Mouse (Mus musculus) v-Abl transformed pro-B cells (cell line): ENCODE results near the gene Tbx21.

Experiments
- in situ Hi-C, 2 experiments: fragments of 400-800 bp; cut with MboI; formaldehyde crosslinking; loops; one replicate each; pipeline ENCODE4 v1.15.1; 2025; ENCODE audit not compliant: unreplicated experiment in 2 of 2

Gene Tbx21

DNA sequence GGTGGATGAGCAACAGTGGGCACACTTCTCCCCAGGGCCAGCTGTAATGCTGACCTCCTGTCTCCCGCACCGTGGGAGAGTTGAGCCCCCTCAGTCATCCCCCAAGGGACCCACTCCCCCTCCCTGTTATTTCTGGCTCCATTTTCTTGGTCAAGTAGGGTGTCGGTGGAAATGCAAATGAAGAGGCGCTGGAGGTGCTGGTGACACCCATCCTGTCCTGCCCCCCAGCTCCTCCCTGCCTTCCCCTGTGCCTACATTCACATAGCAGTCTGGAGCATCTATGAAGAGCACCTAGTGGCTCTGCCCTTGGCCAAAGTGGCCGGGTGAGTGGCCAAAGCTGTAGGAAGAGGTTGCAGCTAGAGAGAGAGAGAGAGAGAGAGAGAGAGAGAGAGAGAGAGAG lies 18.1 kb upstream of the Tbx21 start:
- in situ Hi-C loops: no loop called here

DNA sequence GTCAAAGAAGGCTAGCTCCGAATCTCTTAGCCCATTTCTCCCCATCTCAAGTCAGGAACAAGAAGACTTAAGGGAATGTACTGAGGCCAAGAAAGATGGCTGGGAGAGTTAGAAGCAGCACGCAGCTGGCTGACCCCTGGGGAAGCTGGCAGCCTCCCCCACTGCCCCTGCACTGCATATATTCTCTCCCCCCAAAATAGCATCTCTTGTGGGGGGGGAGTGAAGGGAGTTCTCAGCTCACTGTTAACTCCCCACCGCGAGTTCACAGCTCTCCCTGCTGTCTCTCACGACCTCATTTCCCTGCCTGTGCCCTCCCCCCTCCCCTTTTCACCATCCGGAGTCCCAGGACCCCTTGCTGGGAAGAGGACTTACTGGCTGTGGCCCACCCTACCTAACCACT lies 17.1 kb upstream of the Tbx21 start:
- in situ Hi-C loops: no loop called here

DNA sequence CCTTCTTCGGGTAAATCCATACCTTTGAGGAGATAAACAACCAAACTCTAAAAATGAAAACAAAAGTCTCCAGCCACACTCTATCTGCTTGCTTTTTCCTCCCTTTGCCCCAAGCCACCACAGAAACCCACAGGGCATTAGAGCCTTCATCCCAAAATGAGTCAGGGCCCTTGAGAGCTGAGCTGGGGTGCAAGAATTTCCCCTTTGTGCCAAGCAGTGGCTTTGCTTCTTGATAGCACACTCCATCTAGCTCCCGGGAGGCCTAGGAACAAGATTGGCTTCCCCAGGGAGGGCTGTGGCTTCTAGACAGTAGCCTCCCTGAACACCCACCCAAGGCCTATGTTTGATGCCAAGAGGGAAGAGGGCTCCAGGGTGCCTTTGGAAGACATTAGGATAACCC lies 16.6 kb upstream of the Tbx21 start:
- in situ Hi-C loops: no loop called here

GRCm38 (mm10) chr11:97130318-97130717 lies 15.2 kb upstream of the Tbx21 start:
- in situ Hi-C loops: no loop called here

DNA sequence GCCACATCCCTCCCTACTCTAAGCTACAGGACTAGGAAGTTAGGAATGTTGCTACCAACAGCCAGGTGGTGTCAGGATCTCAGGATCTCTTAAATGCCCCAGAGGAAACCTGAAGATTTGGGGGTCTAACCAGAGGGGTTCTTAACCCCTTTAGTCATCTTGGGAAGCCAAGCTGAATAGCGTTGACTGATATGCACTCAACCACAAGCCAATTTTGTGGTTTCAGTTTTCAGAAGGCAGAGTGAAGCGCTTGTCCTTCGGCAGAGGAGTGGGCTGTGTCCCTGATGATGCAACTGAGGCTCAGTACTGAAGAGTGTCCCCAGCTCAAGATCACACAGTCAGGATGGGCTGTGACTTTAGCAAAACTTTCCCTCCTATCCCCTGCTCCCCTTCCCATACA lies 13.8 kb upstream of the Tbx21 start:
- in situ Hi-C loops: no loop called here

GRCm38 (mm10) chr11:97127470-97128223 lies 12.5 kb upstream of the Tbx21 start:
- in situ Hi-C loops: no loop called here

DNA sequence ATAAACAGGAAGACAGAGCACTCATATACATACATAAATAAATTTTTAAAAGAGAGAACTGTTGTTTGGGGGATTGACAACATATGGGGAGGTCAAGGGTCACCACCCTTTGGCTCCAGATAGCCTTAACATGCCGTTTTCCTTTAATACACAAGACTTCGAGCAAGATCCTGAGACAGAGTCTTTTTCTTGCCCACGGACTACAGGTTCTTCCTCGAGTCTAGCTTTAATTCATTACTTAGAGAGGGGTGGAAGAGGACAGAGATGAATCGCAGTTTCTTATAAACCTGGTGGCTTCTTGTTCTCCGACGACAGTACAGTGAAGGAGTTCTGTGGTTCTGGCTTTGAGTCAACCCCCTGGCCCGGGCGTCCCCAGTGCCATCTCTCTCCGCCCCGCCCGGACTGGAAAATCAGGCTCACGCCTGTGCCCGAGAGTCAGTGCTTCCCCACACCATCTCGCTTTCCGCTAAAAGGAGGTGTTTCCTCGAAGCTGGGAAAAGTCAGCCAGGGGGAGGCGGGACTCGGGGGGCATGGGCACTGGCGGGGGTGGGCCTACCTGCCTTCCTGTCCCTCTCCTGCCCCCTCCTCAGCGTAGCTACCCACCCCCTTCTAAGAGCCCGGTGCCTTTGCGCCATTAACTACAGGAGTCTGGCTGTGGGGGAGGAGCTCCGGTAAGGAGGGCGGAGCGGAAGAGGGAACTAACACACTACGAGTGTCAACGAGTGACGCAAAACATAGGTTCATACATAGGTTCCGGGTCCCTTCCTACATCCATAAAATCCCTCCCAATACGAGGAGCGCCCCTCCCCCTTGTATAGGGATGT lies 11.7 kb upstream of the Tbx21 start:
- in situ Hi-C loops: no loop called here

- in situ Hi-C loops: no loop called here
Measured at GRCm38 (mm10) chr11:97124266-97125036, 9.3 kb upstream of the Tbx21 start.

DNA sequence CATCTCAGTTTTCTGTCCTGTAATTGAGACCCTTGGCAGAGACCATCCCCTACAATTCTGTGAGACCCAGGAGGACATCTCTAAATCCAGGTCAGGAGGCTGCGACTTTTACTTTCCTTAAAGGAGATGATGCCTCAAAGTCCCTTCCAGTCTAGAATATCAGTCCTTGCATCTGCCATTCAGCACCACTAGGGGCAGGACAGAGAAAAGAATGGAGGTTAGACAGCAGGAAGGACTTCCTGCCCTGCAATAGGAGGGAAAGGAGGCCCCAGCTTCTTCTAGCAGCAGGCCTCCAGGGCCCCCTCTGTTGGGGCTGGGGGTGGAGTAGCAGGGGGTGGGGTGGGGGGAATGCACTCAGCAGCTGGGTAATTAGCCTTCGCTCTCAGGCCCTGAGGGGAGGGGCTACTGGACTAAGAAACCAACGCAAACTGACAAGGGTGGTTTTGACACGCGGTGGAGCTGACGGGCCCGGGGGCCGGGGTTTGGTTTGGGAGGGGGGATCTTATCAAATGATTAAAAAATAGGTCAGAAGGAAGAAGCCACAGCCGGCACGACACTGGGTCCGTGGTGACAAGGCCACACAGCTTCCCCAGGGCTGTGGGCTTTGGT lies 8.3 kb upstream of the Tbx21 start:
- in situ Hi-C loops: no loop called here

- in situ Hi-C loops: no loop called here
Measured at GRCm38 (mm10) chr11:97120641-97121040, 5.5 kb upstream of the Tbx21 start.

- in situ Hi-C loops: no loop called here
Measured at GRCm38 (mm10) chr11:97120221-97120620, 5.1 kb upstream of the Tbx21 start.

- in situ Hi-C loops: no loop called here
Measured at GRCm38 (mm10) chr11:97115797-97116196, 666 bp upstream of the Tbx21 start.

DNA sequence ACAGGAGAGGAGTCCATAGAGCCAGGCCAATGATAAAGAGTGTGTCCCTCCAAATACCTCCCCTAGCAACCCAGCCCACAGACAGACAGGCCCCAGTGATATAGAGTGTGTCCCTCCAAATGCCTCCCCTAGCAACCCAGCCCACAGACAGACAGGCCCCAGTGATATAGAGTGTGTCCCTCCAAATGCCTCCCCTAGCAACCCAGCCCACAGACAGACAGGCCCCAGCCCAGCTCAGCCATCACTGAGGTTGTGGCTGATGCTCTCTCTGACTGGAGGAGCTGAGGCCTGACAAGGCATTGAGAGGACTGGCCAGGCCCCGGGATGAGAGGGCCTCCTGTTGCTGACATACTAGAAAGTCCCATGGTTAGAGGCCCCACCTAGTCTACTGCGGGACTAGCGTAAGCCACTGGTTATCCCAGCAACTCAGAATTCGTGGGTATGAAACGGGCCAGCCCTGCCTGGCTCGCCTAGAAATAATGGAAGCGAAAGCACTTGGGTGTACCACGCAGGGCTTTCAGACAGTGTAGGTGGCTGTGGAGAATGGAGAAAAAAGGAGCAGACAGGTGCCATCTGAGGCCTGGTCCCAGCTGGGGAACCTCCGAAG lies 2.5 kb downstream of the Tbx21 start:
- in situ Hi-C loops: no loop called here

GRCm38 (mm10) chr11:97108976-97109375 lies 6.2 kb downstream of the Tbx21 start:
- in situ Hi-C loops: no loop called here

DNA sequence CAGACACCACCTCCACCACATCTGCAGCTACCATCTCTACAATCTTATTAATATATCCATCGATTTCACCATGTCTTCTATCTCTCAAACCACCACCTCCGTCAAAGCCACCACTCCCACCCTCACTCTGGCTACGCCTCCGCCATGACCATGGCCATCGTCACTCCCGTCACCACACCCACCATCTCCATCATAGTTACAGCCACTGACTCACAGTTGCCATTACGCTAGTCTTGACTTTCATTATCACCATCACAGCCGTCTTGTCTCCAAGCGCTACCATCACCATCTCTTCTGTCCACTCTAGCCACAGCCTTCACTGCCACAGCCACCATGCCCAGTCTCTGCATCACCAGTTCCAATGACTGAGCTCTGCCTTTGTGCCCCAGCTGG lies 11.0 kb downstream of the Tbx21 start:
- in situ Hi-C loops: loop anchor here (5.0 kb wide), 1 partner anchor 43 kb away; no protein-coding TSS in a partner anchor

DNA sequence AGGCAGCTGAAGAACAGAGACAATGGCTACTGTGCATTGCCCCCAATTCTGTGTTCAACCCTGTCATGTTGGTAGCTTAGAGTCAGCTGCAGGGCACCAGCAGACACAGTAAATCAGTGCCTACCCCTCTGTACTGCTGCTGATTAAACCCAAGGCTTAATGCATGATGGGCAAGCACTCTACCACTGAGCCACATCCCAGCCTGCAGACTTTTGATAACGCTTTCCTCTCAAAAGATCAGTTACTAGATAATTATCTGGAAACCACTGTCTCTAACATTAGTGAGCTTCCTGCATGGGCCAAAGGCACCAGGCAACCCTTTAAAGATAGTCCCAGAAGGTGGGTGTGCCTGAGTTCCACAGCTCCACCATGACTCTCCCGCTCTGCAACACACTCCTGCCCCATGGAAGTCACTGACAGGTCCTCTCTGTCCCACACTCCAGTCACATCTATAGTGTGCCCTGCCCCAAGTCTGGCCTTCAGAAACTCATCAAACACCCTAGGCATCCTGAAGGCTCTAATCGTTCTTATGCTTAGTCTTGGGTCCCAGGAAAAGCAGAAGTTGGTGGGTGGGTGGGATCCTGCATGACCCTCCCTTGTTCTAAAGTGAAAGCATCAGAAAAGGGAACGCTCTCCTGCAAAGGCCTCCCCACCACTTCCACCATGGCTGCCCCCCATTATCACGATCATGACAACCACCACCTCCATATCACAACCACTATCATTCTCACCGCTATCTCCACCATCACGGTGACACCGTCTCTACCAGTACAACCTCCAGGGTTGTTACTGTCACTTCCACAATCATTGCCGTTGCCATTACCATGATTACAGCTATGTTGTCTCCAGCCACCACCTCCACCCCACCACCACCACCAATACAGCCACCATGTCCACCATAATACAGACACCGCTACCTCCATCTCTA lies 11.7 kb downstream of the Tbx21 start:
- in situ Hi-C loops: loop anchor here (5.0 kb wide), 1 partner anchor 44 kb away; no protein-coding TSS in a partner anchor

DNA sequence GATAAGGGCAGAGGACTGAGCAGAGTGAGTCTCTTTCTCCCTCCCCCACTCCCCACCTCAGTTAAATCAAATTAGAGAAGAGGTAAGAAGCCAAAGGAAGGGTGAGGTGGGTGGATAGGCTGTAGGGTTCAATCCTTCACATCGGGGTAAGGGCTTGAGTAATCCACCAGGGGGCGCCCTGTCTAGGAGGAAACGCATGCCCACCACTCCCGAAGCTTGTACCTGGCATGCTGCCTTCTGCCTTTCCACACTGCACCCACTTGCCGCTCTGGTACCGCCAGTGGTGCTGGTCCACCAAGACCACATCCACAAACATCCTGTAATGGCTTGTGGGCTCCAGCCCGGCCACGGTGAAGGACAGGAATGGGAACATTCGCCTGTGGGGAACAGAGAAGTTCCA lies 13.4 kb downstream of the Tbx21 start:
- in situ Hi-C loops: loop anchor here (5.0 kb wide), 1 partner anchor 46 kb away; no protein-coding TSS in a partner anchor

DNA sequence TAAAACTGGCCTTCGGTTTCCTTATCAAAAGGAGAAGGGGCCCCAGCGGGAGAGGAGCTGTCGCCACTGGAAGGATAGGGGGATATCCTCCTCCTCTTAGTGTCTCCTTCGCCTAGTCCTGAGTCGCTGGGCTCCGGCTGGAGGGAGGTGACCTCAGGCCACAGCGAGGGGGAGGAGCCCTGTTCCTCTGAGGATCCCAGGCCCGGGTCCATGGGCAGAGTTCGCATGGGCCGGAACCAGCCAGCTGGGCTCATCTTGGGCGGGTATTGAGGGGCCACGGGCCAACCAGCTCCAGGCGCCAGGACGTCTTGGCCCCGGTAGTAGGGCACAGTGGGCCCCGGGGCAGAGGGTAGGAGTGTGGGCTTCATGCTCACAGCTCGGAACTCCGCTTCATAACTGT lies 16.3 kb downstream of the Tbx21 start:
- in situ Hi-C loops: no loop called here

- in situ Hi-C loops: no loop called here
Measured at GRCm38 (mm10) chr11:97094600-97094999, 20.5 kb downstream of the Tbx21 start.
